Mouse (Mus musculus): ENCODE results near the gene Olfr1457. TPM values are rescaled to one million over a fixed set of nuclear protein-coding genes. Genes with fewer than 3 reads are reported as not detected.

Olfr1457 gene
- not detected for total RNA-seq (2021)
- long read RNA-seq, experiment 1: 0 reads
- long read RNA-seq, experiment 2: 0 reads

DNA sequence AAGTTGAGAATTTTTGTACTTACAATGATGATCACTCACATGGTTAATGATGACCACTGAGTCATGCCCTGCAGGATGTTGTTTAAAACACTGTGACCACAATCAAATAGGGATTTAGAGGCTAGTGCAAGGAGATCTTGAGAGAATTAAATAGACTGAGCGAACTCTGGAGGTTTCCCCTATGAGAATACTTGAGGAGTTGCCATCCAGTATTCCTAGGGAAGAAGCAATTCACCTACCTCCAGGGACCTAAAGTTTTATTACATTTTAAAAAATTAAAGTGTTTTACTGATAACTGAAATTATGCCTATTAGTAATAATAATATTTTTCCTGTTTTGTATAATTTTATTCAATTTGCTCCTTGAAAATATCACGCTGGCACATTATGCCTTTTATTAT, at the start of gene Olfr1457:
Gene Olfr1457, minus strand, starts transcription at position 101 of the 400 bp plus-strand sequence.
- no peak for DNase-seq (ENCODE audit: low spot score in 2 of 2)

DNA sequence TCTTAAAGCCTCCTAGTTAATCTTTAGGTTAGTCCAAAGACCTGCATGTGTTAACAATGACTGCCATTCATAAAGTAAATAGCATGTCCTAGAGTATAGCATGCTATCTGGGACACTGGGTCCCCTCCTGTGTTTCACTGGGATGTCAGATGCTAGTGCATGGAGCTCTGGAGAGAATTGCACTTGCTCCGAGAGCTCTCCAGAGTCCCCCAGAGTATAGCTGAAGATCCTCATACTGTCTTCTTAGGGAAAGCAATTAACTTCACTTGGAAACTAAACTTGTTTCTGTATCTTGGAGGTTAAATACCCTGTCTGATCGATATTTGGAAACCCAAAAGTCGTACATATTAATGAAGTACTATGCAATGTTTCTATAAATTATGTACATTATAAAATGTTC, 9.0 kb upstream of the Olfr1457 start, which contains the start of gene Olfr1458:
Gene Olfr1458, minus strand, starts transcription at position 101 of the 400 bp plus-strand sequence.
- no peak for DNase-seq (ENCODE audit: low spot score in 2 of 2)

DNA sequence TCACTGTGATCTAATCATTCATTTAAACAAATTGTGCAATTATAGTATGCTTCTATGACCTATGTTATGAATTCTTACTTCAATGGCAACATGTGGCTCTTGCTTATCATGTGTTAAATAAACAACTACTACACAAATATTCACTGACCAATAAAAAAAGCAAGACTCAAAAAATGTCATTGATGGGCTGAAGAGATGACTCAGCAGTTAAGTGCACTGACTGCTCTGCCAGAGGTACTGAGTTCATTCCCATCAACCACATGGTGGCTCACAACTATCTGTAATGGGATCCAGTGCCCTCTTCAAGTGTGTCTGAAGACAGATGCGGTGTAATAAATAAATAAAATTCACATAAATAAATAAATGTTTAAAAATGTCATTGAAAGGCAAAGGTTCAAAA, 3.8 kb downstream of the Olfr1457 start:
- no peak for DNase-seq (ENCODE audit: low spot score in 2 of 2)

DNA sequence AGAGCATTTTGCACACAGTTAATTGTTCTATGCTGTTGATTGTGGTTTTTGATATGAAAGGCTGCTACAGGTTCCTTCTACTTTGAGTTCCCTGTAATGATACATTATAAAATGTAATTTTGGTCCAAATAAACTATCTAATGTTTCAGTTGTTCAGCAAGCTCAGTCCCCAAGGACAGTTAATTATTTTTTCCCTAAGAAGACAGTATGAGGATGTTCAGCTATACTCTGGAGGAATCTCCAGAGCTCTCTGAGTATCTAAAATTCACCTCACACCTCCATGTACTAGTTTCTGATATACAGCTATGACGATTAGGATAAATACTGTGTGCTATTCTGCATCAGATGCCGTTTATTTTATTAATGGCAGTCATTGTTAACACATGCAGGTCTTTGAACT, 37.4 kb downstream of the Olfr1457 start, which contains the start of gene Olfr1454:
Gene Olfr1454, plus strand, starts transcription at position 301 of the 400 bp plus-strand sequence.
- DNase-seq (ENCODE audit: low spot score in 2 of 2): no peak

Other genes with a start within 250 kb of the Olfr1457 start
- gene Olfr1444, start 240.6 kb downstream of the Olfr1457 start, total RNA-seq (2021): not detected
- gene Olfr1445, start 214.0 kb downstream of the Olfr1457 start, total RNA-seq (2021): not detected
- gene Olfr1446, start 204.4 kb downstream of the Olfr1457 start, total RNA-seq (2021): not detected
- not detected for gene Olfr1447, start 194.1 kb downstream of the Olfr1457 start, total RNA-seq (2021)
- not detected for gene Olfr1448, start 173.5 kb downstream of the Olfr1457 start, total RNA-seq (2021)
- gene Olfr1449, start 167.1 kb downstream of the Olfr1457 start, total RNA-seq (2021): not detected
- gene Olfr1450, start 147.6 kb downstream of the Olfr1457 start, total RNA-seq (2021): not detected
- gene Olfr1451, start 102.9 kb downstream of the Olfr1457 start, total RNA-seq (2021): not detected
- not detected for gene Olfr1453, start 69.6 kb downstream of the Olfr1457 start, total RNA-seq (2021)
- gene Olfr1454, start 37.3 kb downstream of the Olfr1457 start, total RNA-seq (2021): not detected
- gene Olfr1458, start 8.9 kb upstream of the Olfr1457 start, total RNA-seq (2021): not detected
- under 1 TPM; 0.09 to 0.10 TPM for gene Olfr1459, start 51.7 kb upstream of the Olfr1457 start, total RNA-seq (2021)
- not detected for gene Olfr1461, start 65.1 kb upstream of the Olfr1457 start, total RNA-seq (2021)
- gene Olfr1462, start 87.8 kb upstream of the Olfr1457 start, total RNA-seq (2021): not detected
- not detected for gene Olfr1463, start 133.4 kb upstream of the Olfr1457 start, total RNA-seq (2021)
- not detected for gene Olfr1465, start 217.7 kb upstream of the Olfr1457 start, total RNA-seq (2021)
- not detected for gene Olfr1466, start 241.0 kb upstream of the Olfr1457 start, total RNA-seq (2021)